Mouse (Mus musculus) E14TG2a.4 (cell line): Measurements from ENCODE around the gene Gm21972.

Experiments
- CTCF ChIP-seq: conservative IDR thresholded peaks from 2 replicates; pipeline ENCODE4 v1.5.1; 2014; ENCODE audit warnings: low read length
- NANOG ChIP-seq: IDR thresholded peaks from 2 replicates; pipeline ENCODE4 v1.6.1; 2014; ENCODE audit warnings: borderline replicate concordance, low read length, mixed read lengths

- TF ChIP-seq CTCF (no peak), NANOG (no peak)
Observed at GRCm38 (mm10) chr1:86133337-86133736, at the start of gene Gm21972.
